Mouse (Mus musculus) heart, embryonic 13.5 days (tissue): Measurements from ENCODE around the gene Sema6c. TPM values are rescaled to one million over a fixed set of nuclear protein-coding genes. Genes with fewer than 3 reads are reported as not detected.
"Not testable (repeated sequence)": the region's sequence is repeated elsewhere in the genome, so short reads cannot be mapped to it uniquely, and the experiment has no call there.

ENCODE experiments used
- ATAC-seq: fragments of 200-750 bp; cut with Nextera tagmentation; 2 replicates; pipeline ENCODE4 v1.8.0; 2017; ENCODE audit warnings: moderate TSS enrichment; ENCODE audit not compliant: insufficient number of reproducible peaks, low FRiP score, low TSS enrichment; ENCODE audit errors: extremely low read depth
- H3K27ac ChIP-seq: fragments of 300-500 bp; sonication (generic); replicated peaks from 2 replicates; pipeline ENCODE4 v1.5.1; 2015; ENCODE audit warnings: moderate library complexity, mild to moderate bottlenecking, inconsistent platforms
- H3K27me3 ChIP-seq: fragments of 300-500 bp; sonication (generic); replicated peaks from 2 replicates; pipeline ENCODE4 v1.6.1; 2015; ENCODE audit warnings: mild to moderate bottlenecking, inconsistent platforms
- H3K36me3 ChIP-seq: fragments of 300-500 bp; sonication (generic); 2 replicates; pipeline ENCODE4 v1.6.1; 2015; ENCODE audit warnings: mild to moderate bottlenecking, inconsistent platforms
- H3K4me1 ChIP-seq: fragments of 300-500 bp; sonication (generic); 2 replicates; pipeline ENCODE4 v1.6.1; 2015; ENCODE audit warnings: inconsistent platforms
- H3K4me2 ChIP-seq: fragments of 300-500 bp; sonication (generic); 2 replicates; pipeline ENCODE4 v1.6.1; 2015; ENCODE audit warnings: inconsistent platforms, mild to moderate bottlenecking, moderate library complexity
- H3K4me3 ChIP-seq: fragments of 300-500 bp; sonication (generic); 2 replicates; pipeline ENCODE4 v1.5.1; 2015; ENCODE audit warnings: moderate library complexity, mild to moderate bottlenecking, inconsistent platforms
- H3K9ac ChIP-seq: fragments of 300-500 bp; sonication (generic); 2 replicates; pipeline ENCODE4 v1.6.1; 2015; ENCODE audit warnings: inconsistent platforms, mild to moderate bottlenecking, moderate library complexity
- H3K9me3 ChIP-seq: fragments of 300-500 bp; sonication (generic); 2 replicates; pipeline ENCODE4 v1.6.1; 2016; ENCODE audit warnings: inconsistent platforms
- WGBS: fragments of 180-500 bp; shearing (Covaris S2); methylation state at CpG from one replicate; pipeline ENCODE4 v1.1.7; 2015; ENCODE audit warnings: mixed read lengths; 5-methylcytosine and 5-hydroxymethylcytosine counted together
- polyA plus RNA-seq: library from polyadenylated mRNA; unstranded; fragments of >200 nt; fragmentation: Nextera tagmentation; extraction: Ambion mirVana; gene quantifications from 2 replicates; pipeline ENCODE4 v1.2.1, GENCODE M21; 2015

The Sema6c gene
- polyA plus RNA-seq, 1 experiment from 2014 or later: 3.0 TPM

GRCm38 (mm10) chr3:95194721-95195135, 34.5 kb downstream of the Sema6c start:
- no peak overlapping the region for H3K4me3 ChIP-seq
- H3K4me1 ChIP-seq: no peaks in the 10 kb centered on the region
- no peak overlapping the region for H3K27ac ChIP-seq
- H3K27me3 ChIP-seq: no peaks in the 10 kb centered on the region
- 78% methylated on average over 6 of the region's 6 CpGs for WGBS
- no peak overlapping the region for H3K9ac ChIP-seq
- no peak overlapping the region for H3K4me2 ChIP-seq
- no peak for ATAC-seq
- H3K36me3 ChIP-seq: peaks cover 81% of the 10 kb centered on the region
- H3K9me3 ChIP-seq: no peaks in the 10 kb centered on the region

- Histone ChIP-seq H3K27me3 (no peaks in the 10 kb centered on the region), H3K4me3 (no peak overlapping the region), H3K9me3 (no peaks in the 10 kb centered on the region), H3K9ac (no peak overlapping the region), H3K4me1 (no peaks in the 10 kb centered on the region), H3K4me2 (no peak overlapping the region), H3K36me3 (peaks cover 82% of the 10 kb centered on the region), H3K27ac (no peak overlapping the region)
- ATAC-seq: no peak
- WGBS: 86% methylated on average over 2 of the region's 2 CpGs
Measured at GRCm38 (mm10) chr3:95195772-95196171, 35.5 kb downstream of the Sema6c start.

GRCm38 (mm10) chr3:95199101-95199500, 38.8 kb downstream of the Sema6c start:
- Histone ChIP-seq H3K4me3 (no peak overlapping the region), H3K4me1 (no peaks in the 10 kb centered on the region), H3K36me3 (peaks cover 99% of the 10 kb centered on the region), H3K4me2 (no peak overlapping the region), H3K27me3 (no peaks in the 10 kb centered on the region), H3K9ac (no peak overlapping the region), H3K27ac (no peak overlapping the region), H3K9me3 (no peaks in the 10 kb centered on the region)
- 40% methylated on average over 1 of the region's 1 CpGs for WGBS
- ATAC-seq: no peak

GRCm38 (mm10) chr3:95200132-95200531, 39.9 kb downstream of the Sema6c start:
- H3K9me3 ChIP-seq: no peaks in the 10 kb centered on the region
- ATAC-seq: no peak
- peaks cover 99% of the 10 kb centered on the region for H3K36me3 ChIP-seq
- no peak overlapping the region for H3K4me2 ChIP-seq
- 86% methylated on average over 7 of the region's 7 CpGs for WGBS
- no peaks in the 10 kb centered on the region for H3K4me1 ChIP-seq
- no peak overlapping the region for H3K27ac ChIP-seq
- no peaks in the 10 kb centered on the region for H3K27me3 ChIP-seq
- no peak overlapping the region for H3K9ac ChIP-seq
- H3K4me3 ChIP-seq: no peak overlapping the region

GRCm38 (mm10) chr3:95200562-95200961, 40.3 kb downstream of the Sema6c start:
- Histone ChIP-seq H3K27me3 (no peaks in the 10 kb centered on the region), H3K4me1 (no peaks in the 10 kb centered on the region), H3K9me3 (no peaks in the 10 kb centered on the region), H3K4me2 (no peak overlapping the region), H3K27ac (no peak overlapping the region), H3K9ac (no peak overlapping the region), H3K4me3 (no peak overlapping the region), H3K36me3 (peaks cover 99% of the 10 kb centered on the region)
- no peak for ATAC-seq
- WGBS: 93% methylated on average over 2 of the region's 2 CpGs

GRCm38 (mm10) chr3:95203880-95204279, 43.6 kb downstream of the Sema6c start:
- 85% methylated on average over 6 of the region's 6 CpGs for WGBS
- H3K9me3 ChIP-seq: no peaks in the 10 kb centered on the region
- H3K36me3 ChIP-seq: peaks cover 98% of the 10 kb centered on the region
- H3K4me3 ChIP-seq: no peak overlapping the region
- ATAC-seq: no peak
- no peak overlapping the region for H3K27ac ChIP-seq
- H3K4me2 ChIP-seq: no peak overlapping the region
- H3K27me3 ChIP-seq: no peaks in the 10 kb centered on the region
- H3K4me1 ChIP-seq: no peaks in the 10 kb centered on the region
- H3K9ac ChIP-seq: no peak overlapping the region

- Histone ChIP-seq H3K27me3 (no peaks in the 10 kb centered on the region), H3K27ac (no peak overlapping the region), H3K4me1 (no peaks in the 10 kb centered on the region), H3K4me3 (no peak overlapping the region), H3K4me2 (no peak overlapping the region), H3K9ac (no peak overlapping the region), H3K36me3 (peaks cover 85% of the 10 kb centered on the region), H3K9me3 (no peaks in the 10 kb centered on the region)
- ATAC-seq: no peak
- WGBS: 86% methylated on average over 4 of the region's 4 CpGs
Measured at GRCm38 (mm10) chr3:95208286-95208685, 48.0 kb downstream of the Sema6c start.

GRCm38 (mm10) chr3:95210585-95210984, 50.3 kb downstream of the Sema6c start:
- H3K4me1 ChIP-seq: no peaks in the 10 kb centered on the region
- no peak overlapping the region for H3K9ac ChIP-seq
- H3K9me3 ChIP-seq: no peaks in the 10 kb centered on the region
- WGBS: 88% methylated on average over 2 of the region's 2 CpGs
- H3K4me2 ChIP-seq: no peak overlapping the region
- ATAC-seq: no peak
- no peak overlapping the region for H3K4me3 ChIP-seq
- no peak overlapping the region for H3K27ac ChIP-seq
- no peaks in the 10 kb centered on the region for H3K27me3 ChIP-seq
- H3K36me3 ChIP-seq: peaks cover 83% of the 10 kb centered on the region

GRCm38 (mm10) chr3:95212889-95213608, 52.8 kb downstream of the Sema6c start:
- not testable (repeated sequence) for H3K27ac ChIP-seq, H3K9ac ChIP-seq, H3K9me3 ChIP-seq, ATAC-seq, H3K27me3 ChIP-seq, H3K4me3 ChIP-seq, H3K4me2 ChIP-seq
- WGBS: 79% methylated on average over 10 of the region's 10 CpGs
- Histone ChIP-seq H3K4me1 (peaks cover 12% of the 10 kb centered on the region), H3K36me3 (peaks cover 65% of the 10 kb centered on the region)

GRCm38 (mm10) chr3:95213609-95213975, 53.3 kb downstream of the Sema6c start:
- Histone ChIP-seq H3K27me3 (no peaks in the 10 kb centered on the region), H3K4me3 (no peak overlapping the region), H3K9me3 (no peaks in the 10 kb centered on the region), H3K9ac (no peak overlapping the region), H3K4me1 (peaks cover 17% of the 10 kb centered on the region), H3K36me3 (peaks cover 60% of the 10 kb centered on the region), H3K4me2 (no peak overlapping the region), H3K27ac (no peak overlapping the region)
- 100% methylated on average over 1 of the region's 1 CpGs for WGBS
- no peak for ATAC-seq

GRCm38 (mm10) chr3:95216655-95217254, 56.5 kb downstream of the Sema6c start:
- Histone ChIP-seq H3K4me2 (peak overlapping the region; percentile 78), H3K36me3 (peaks cover 63% of the 10 kb centered on the region), H3K4me1 (peaks cover 18% of the 10 kb centered on the region), H3K27ac (peak overlapping the region; percentile 99), H3K27me3 (no peaks in the 10 kb centered on the region), H3K9ac (peak overlapping the region; percentile 92), H3K9me3 (no peaks in the 10 kb centered on the region), H3K4me3 (peak overlapping the region; percentile 76)
- 14% methylated on average over 4 of the region's 4 CpGs for WGBS
- no peak for ATAC-seq
